Mouse (Mus musculus) olfactory bulb, adult 2 months (tissue): ENCODE results near the gene Utf1.

Experiments
- CTCF ChIP-seq: fragments of 200-500 bp; IDR thresholded peaks from 2 replicates; pipeline ENCODE4 v1.5.1; 2012; ENCODE audit warnings: low read depth, mild to moderate bottlenecking, low read length, moderate library complexity; ENCODE audit not compliant: insufficient read depth
- POLR2A ChIP-seq: fragments of 200-500 bp; IDR thresholded peaks from 2 replicates; pipeline ENCODE4 v1.6.1; 2012; ENCODE audit warnings: mild to moderate bottlenecking, low read depth, low read length, moderate library complexity; ENCODE audit not compliant: insufficient read depth

DNA sequence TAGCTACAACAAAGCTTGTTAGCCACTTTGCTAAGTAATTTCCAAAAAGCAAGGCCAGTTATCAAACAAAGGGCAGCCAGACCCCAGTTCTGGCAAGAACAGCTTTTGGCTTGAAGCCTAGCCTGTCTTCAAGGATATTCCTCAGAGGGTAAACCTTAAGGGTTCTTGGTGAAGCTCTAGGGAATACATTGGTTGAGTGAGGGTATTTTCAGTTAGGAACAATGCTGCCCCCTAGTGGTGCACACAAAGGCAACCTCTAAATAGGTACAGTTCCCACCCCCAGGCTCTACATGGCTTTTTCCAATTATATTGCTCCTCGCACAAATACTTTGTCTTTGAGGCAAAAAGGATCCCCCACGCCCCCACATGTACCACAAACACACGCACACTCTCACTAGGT is 51.1 kb downstream of the Utf1 start:
- TF ChIP-seq CTCF: no peak
- TF ChIP-seq POLR2A: no peak
